In the genomic region with DNA sequence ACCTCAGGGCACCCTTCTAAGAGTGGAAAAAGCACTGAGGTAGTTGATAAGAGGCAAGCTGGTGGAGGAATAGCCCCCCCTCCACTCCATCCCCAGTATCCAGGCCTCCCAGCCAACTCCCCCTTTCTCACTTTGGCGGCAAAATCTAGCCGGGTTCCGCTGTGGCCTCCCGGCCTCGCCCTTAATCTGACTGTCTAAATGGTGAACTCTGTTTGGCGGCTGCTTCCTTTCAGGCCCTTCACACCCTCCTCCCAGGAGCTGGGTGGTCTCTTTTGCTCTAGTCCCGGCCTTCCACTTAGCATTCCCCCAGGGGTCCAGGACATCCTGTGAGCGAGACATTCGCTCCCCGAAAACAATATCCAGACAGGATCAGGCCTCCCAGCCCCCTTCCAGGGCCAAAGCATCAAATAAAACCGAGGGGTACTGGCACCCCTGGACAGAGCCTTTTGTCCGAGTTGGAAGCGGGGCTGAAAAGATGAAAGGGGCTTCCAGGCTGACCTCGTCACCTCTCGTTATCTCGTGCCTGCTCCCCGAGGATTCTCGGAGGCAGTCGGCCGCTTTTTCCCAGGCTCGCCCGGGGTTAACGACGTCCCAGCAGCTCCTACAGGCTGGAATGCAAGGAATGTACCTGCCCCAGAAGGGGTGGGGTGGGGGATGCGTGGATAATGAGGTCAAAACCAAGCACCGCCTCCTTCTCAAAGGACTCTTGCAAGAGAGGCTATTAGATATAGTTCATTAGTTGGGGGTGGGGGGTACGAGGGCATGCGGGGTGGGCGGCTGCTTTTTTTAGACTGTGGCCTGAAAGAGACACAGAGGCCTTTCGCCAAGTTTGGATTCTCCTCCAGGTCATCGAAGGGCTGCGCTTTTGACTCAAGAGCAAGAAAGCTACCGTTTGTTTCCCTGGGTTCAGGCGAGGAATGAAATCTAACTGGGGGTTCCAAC, we compare ENCODE assay signal across 8 mouse cellular contexts. TPM values are rescaled to one million over a fixed set of nuclear protein-coding genes. Genes with fewer than 3 reads are reported as not detected.
DNase-seq lines count a peak whose midpoint lies in the region; ATAC-seq and TF ChIP-seq lines count a peak whose summit lies in the region.

No protein-coding gene starts in this region.

- H3K9ac ChIP-seq in forebrain, embryonic 12.5 days = 0 out of 2 replicates have a peak overlapping the region, but pooled peaks have one; percentile 29
- H3K9ac ChIP-seq in lung, embryonic 14.5 days = peak overlapping the region; percentile 36
- no peak overlapping the region for H3K9ac ChIP-seq in stomach, embryonic 15.5 days

- POLR2A ChIA-PET in Patski (lab: Charles Lee) = interaction anchor here (0.5 kb wide), 1 partner anchor 36 kb away, joined by 3 read pairs; no protein-coding TSS in a partner anchor

- DNase-seq in Patski (ENCODE audit: low read depth, low spot score) = no peak
- peak; percentile 89 for DNase-seq in kidney, adult 2 months
- peak; percentile 86 for DNase-seq in lung, embryonic 14.5 days
- DNase-seq in spleen, postnatal 36 days (ENCODE audit: low spot score in 2 of 2) = no peak
- DNase-seq in cerebellum, adult 8-10 months = no peak
- no peak for DNase-seq in urinary bladder, adult 2 months (ENCODE audit: low spot score)

- H3K27me3 ChIP-seq in Patski = no peaks in the 10 kb centered on the region
- peaks cover 3% of the 10 kb centered on the region; the same call in 1 of the 2 replicates for H3K27me3 ChIP-seq in forebrain, embryonic 12.5 days
- H3K27me3 ChIP-seq in kidney, adult 2 months (replicated peaks; ENCODE audit: control insufficient read depth, insufficient read depth, low read length) = no peaks in the 10 kb centered on the region
- H3K27me3 ChIP-seq in lung, embryonic 14.5 days (ENCODE audit: insufficient read depth, low read length) = no peaks in the 10 kb centered on the region
- no peaks in the 10 kb centered on the region for H3K27me3 ChIP-seq in stomach, embryonic 15.5 days (replicated peaks)

- ATAC-seq in Patski = peak; percentile 44
- peak; percentile 68 for ATAC-seq in forebrain, embryonic 12.5 days (ENCODE audit: low FRiP score)
- peak; percentile 83 for ATAC-seq in lung, embryonic 14.5 days (ENCODE audit: insufficient read depth)
- ATAC-seq in stomach, embryonic 15.5 days (ENCODE audit: insufficient read depth, low FRiP score, low read depth) = peak; percentile 45

- in situ Hi-C loops in Patski (cut with MboI; ENCODE audit: low pct_unique_long_range_greater_than_20kb) = no loop called here

- CTCF ChIA-PET in Patski (lab: Charles Lee) = interaction anchor here (1.3 kb wide), 1 partner anchor 36 kb away, joined by 3 read pairs; no protein-coding TSS in a partner anchor

- H3K9me3 ChIP-seq in forebrain, embryonic 12.5 days = no peaks in the 10 kb centered on the region
- 0 out of 2 replicates have a peak, but pooled peaks cover 3% of the 10 kb centered on the region for H3K9me3 ChIP-seq in lung, embryonic 14.5 days (ENCODE audit: low read depth, low read length)
- no peaks in the 10 kb centered on the region for H3K9me3 ChIP-seq in stomach, embryonic 15.5 days

- no peaks in the 10 kb centered on the region for H3K36me3 ChIP-seq in forebrain, embryonic 12.5 days (replicated peaks)
- no peaks in the 10 kb centered on the region for H3K36me3 ChIP-seq in kidney, adult 2 months (ENCODE audit: control insufficient read depth, insufficient read depth, low read length)
- no peaks in the 10 kb centered on the region for H3K36me3 ChIP-seq in lung, embryonic 14.5 days (ENCODE audit: insufficient read depth)
- no peaks in the 10 kb centered on the region for H3K36me3 ChIP-seq in stomach, embryonic 15.5 days

- H3K27ac ChIP-seq in forebrain, embryonic 12.5 days = peak overlapping the region; percentile 76
- H3K27ac ChIP-seq in kidney, adult 2 months (ENCODE audit: insufficient read depth, low read depth, low read length) = peak overlapping the region; percentile 53; the same call in 1 of the 2 replicates
- peak overlapping the region; percentile 88 for H3K27ac ChIP-seq in lung, embryonic 14.5 days (ENCODE audit: low read depth)
- peak overlapping the region; percentile 58 for H3K27ac ChIP-seq in stomach, embryonic 15.5 days

- peaks cover 19% of the 10 kb centered on the region for H3K4me1 ChIP-seq in forebrain, embryonic 12.5 days
- H3K4me1 ChIP-seq in kidney, adult 2 months (ENCODE audit: control insufficient read depth, insufficient read depth, low read length) = 0 out of 2 replicates have a peak, but pooled peaks cover 3% of the 10 kb centered on the region
- peaks cover 13% of the 10 kb centered on the region for H3K4me1 ChIP-seq in lung, embryonic 14.5 days (ENCODE audit: insufficient read depth)
- peaks cover 12% of the 10 kb centered on the region for H3K4me1 ChIP-seq in stomach, embryonic 15.5 days

- no peak overlapping the region for H3K4me3 ChIP-seq in forebrain, embryonic 12.5 days (replicated peaks)
- peak overlapping the region; percentile 3; the same call in 1 of the 2 replicates for H3K4me3 ChIP-seq in kidney, adult 2 months (ENCODE audit: insufficient read depth, low read depth, low read length)
- H3K4me3 ChIP-seq in lung, embryonic 14.5 days (ENCODE audit: low read depth, low read length) = peak overlapping the region; percentile 11; the same call in 1 of the 2 replicates
- H3K4me3 ChIP-seq in stomach, embryonic 15.5 days (replicated peaks) = peak overlapping the region; percentile 5

- 3% methylated on average over 34 of the region's 34 CpGs for WGBS in forebrain, embryonic 12.5 days
- WGBS in kidney, adult 2 months = 16% methylated on average over 34 of the region's 34 CpGs
- 6% methylated on average over 34 of the region's 34 CpGs for WGBS in lung, embryonic 14.5 days
- WGBS in stomach, embryonic 15.5 days = 13% methylated on average over 34 of the region's 34 CpGs

- no peak for TF ChIP-seq CTCF in Patski (IDR thresholded peaks at IDR 0.05)
- TF ChIP-seq CTCF in kidney, adult 2 months (conservative IDR thresholded peaks at IDR 0.05; ENCODE audit: insufficient read depth, insufficient read length, low read depth, low read length) = no peak; the same call in 1 of the 2 replicates
- peak; percentile 50 for TF ChIP-seq CTCF in lung, embryonic 14.5 days (IDR thresholded peaks at IDR 0.05; ENCODE audit: low read depth)

- peak overlapping the region; percentile 38 for H3K4me2 ChIP-seq in forebrain, embryonic 12.5 days
- peak overlapping the region; percentile 51 for H3K4me2 ChIP-seq in lung, embryonic 14.5 days
- H3K4me2 ChIP-seq in stomach, embryonic 15.5 days = peak overlapping the region; percentile 43

- no peak for TF ChIP-seq POLR2A in kidney, adult 2 months (IDR thresholded peaks at IDR 0.05; ENCODE audit: low read depth, low read length)

RNA-seq across cellular contexts. Expression of gene Pim1, which starts 39.4 kb away (rescaled TPM):
- polyA plus RNA-seq in Patski (2021) = 48.0 TPM
- 18.9 and 22.6 TPM in 2 replicates for polyA plus RNA-seq in forebrain, embryonic 12.5 days (2016; fragmentation: Nextera tagmentation; extraction: Ambion mirVana)
- polyA plus RNA-seq in kidney, adult 2 months (2012; rRNA removed) = 16.0 and 18.8 TPM in 2 replicates
- 14.1 and 16.0 TPM in 2 replicates for polyA plus RNA-seq in lung, embryonic 14.5 days (2014; fragmentation: Nextera tagmentation; extraction: Ambion mirVana)
- polyA plus RNA-seq in stomach, embryonic 15.5 days (2015; fragmentation: Nextera tagmentation; extraction: Ambion mirVana) = 11.5 and 20.9 TPM in 2 replicates
- polyA plus RNA-seq in urinary bladder, adult 2 months (2012; rRNA removed) = 21.2 and 24.4 TPM in 2 replicates

Comparison
In these comparisons a context has a peak if more than half of its experiments do, and no peak if none do; other contexts are left out.
1. DNase-seq: peak in kidney, adult 2 months (single experiment) and lung, embryonic 14.5 days (single experiment); none in Patski (single experiment), spleen, postnatal 36 days (0 of 2), cerebellum, adult 8-10 months (single experiment) and urinary bladder, adult 2 months (single experiment).
2. Peak in every context shown above with its lines, with median percentiles within 50 percentile points of each other: ATAC-seq, H3K27ac ChIP-seq and H3K4me2 ChIP-seq.